Mouse (Mus musculus) urinary bladder, adult 18-20 months (tissue): Measurements from ENCODE around the gene Tuft1.
"Not testable (repeated sequence)": the region's sequence is repeated elsewhere in the genome, so short reads cannot be mapped to it uniquely, and the experiment has no call there.

ENCODE experiments used
- DNase-seq, 2 experiments: peaks; one replicate each; pipeline ENCODE4 v3.0.0; 2022; ENCODE audit warnings: low spot score in 2 of 2, mixed read lengths in 2 of 2

Gene Tuft1

DNA sequence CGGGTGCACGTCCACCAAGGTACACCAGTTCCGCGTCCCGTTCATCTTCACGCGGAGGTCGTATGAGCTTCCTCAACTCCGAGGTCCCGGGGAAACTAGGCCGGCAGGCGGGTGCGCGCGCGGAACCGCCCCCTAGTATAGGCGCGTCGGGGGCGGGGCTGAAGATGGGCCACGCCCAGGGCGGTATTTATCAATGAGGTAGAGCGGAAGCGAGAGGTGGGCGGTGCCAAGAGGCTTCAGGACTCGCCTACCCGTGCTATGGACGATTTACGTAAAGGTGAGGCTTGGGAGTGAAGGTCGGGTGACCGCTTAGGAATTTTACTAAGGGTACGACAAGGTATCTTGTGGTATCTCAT lies at the start of gene Tuft1:
Tuft1 (minus strand) TSS at position 133 of the 356 bp plus-strand sequence.
- peak; percentile 67 to 79 for DNase-seq

DNA sequence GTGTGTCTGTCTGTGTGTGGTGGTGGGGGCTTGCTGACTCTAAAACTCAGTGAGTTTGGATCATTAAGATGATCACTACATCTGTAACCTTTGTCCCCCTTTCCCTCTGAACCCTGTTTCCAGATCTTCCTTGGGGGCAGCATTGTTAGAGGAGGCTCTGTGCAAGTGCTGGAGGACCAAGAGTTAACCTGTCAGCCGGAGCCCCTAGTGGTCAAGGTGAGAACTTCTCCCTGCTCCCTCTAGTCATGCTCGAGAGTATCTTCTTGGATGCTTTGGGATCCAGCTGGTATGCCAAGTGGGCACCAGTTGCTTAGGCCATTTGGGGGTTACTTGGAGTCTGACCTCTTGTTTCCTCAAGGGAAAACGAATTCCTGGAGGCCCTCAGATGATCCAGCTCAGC lies 44.7 kb upstream of the Tuft1 start:
- DNase-seq = not testable (repeated sequence)

DNA sequence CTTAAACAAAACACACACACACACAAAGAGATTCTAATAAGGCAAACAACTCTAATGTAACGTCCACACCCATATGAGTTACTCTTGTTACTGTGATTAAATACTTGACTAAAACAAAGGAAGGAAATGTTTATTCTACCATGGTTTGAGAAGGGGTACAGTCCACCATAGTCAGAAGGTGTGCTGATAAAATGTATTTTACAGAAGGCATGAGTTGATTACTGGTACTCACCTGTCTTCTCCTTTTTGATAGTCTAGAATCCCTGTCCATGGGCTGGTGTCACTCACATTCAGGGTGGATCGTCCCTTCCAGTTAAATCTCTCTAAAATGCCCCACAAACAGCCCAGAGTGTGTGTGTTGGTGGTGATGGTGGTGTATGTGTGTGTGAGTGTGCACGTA lies 44.2 kb upstream of the Tuft1 start:
- DNase-seq = no peak

DNA sequence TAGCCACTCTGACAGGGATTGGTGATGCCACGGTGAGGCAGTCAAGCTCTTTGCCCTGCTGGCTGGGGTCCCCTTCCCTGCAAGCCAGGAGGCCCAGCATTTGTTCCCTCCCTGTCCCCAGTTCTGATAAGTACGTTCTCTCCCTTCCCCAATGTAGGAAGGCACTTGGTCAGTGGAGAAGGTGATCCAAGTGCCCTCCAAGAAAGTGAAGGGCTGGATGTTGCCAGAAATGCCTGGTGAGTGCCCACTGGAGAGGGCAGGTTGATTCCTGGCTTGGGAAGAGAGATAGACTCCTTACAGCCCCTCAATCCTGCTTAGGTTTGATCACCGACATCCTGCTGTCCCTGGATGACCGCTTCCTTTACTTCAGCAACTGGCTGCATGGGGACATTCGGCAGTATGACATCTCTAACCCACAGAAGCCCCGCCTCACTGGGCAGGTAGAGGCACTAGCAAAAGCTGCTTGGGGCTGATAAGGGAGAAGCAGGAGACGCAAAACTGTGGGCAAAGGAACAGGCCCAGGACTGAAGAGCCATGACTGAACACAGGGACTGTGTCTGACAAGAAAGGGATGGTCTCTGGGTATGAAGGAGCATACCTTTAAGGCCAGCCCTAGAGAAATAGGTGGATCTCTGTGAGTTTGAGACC lies 43.6 kb upstream of the Tuft1 start:
- DNase-seq = not testable (repeated sequence)

DNA sequence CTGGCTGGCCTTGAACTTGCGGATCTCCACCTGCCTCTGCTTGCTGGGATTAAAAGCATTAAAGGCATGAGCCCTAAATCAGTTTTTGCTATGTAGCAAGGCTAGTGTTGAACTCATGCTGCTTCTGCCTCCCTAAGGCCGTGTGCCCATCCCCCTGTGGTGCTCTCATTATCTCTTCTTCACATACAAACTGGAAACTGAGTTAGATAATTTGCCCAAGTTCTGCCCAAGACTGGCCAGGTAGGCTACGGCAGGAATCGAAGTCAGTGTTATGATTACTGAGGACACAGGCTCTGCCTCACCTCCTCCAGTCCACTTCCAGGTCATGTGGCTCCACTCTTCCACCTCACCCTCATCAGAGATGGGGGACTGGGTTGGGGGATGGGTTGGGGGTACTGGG lies 37.6 kb upstream of the Tuft1 start:
- DNase-seq = not testable (repeated sequence)

DNA sequence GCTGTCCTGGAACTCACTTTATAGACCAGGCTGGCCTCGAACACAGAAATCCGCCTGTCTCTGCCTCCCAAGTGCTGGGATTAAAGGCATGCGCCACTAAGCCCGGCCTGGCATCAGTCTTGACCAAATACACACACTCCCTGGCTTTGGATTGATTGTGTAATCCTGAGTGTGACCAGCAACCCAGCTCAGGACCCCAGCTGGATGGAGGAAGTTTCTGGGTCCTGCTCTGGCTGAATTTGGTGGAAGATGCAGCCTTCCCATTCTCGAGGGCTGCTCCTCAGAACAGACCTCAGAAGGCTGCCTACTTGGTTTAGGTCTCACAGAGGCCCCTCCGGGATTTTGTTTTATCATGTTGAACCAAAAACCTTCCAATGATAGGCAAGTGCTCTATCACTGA lies 36.9 kb upstream of the Tuft1 start:
- not testable (repeated sequence) for DNase-seq

DNA sequence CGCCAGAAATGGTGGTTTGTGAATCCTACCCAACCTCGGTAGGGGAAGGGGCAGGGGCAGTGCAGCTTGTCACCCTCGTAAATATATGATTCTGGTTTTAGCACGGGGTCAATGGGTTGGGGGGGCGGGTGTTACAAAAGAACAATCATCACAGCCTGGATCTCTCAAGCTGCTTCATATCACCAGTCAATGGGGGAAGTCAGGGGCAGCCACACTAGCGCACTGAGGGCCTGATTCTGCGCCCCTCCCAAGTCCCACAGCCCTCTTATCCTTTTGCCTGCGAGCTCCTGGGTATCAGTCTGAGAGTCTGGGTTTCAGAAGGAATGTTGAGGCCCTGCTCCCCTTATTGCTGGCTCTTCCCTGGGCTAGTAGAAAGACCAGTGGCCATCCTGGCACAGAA lies 35.2 kb upstream of the Tuft1 start:
- not testable (repeated sequence) for DNase-seq

DNA sequence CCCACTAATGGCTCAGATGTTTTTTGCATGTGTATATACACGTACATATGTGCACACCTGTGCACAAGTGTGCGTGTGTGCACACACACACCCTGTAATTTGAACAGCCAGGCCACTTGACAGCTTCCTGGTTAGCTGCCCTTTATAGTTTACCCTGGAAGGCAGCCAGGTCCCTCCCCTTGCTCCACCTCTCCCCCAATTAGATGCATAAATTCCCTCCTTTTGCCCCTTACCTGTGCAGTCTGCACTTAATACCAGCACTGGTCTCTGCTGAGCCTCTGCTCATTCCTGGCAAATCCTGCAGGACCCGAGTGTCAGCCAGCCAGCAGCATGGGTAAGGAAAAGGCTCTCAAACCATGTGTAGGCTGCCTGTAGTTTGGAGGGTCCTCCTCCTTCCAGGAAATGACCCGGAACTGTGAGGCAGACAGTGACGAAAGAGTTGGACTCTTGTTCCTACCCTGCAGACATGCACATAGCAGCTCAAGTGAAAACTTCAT lies 34.7 kb upstream of the Tuft1 start, which contains the start of gene Selenbp2:
Selenbp2 (plus strand) TSS at position 228 of the 497 bp plus-strand sequence.
- peak in 1 of 2 experiments; percentile 31 for DNase-seq

DNA sequence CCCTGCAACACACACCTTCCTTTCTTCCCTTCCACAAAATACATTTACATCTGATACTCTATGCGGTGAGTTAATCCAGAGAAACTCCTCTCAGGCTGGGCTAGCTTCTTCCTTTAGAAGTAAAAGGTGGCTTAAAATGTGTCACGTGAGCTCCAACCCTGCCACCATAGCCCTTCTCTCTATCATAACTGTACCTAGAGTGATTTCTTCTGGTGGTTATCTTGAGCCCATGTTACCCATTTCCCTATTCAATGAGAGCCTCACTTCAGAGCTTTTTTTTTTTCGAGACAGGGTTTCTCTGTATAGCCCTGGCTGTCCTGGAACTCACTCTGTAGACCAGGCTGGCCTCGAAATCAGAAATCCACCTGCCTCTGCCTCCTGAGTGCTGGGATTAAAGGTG lies 33.0 kb upstream of the Tuft1 start:
- DNase-seq = not testable (repeated sequence)

DNA sequence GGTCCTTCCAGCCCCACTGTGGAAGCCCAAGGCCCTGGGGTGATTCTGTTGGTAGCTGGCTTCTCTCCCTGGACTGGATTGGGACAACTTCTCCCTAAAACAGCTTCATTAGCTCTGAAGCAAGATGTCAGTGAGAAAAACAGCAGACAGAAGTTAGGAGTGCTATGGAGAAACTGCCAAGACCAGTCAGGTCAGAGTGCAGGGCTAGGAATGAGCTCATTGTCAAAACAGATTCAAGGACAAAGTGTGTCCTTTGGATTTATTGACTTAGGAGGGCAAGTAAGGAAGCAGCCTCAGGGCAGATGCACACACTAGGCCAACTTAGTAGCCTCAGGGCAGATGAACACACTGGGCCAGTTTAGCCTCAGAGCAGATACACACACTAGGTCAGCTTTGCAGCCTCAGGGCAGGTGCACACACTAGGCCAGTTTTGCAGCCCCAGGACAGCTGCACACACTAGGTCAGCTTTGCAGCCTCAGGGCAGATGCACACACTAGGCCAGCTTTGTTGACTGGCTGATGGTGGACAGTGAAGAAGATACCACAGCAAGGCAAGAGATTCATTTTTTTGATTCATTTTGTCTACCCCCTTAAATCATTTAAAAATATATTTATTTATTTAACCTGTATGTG lies 32.1 kb upstream of the Tuft1 start:
- no peak for DNase-seq

DNA sequence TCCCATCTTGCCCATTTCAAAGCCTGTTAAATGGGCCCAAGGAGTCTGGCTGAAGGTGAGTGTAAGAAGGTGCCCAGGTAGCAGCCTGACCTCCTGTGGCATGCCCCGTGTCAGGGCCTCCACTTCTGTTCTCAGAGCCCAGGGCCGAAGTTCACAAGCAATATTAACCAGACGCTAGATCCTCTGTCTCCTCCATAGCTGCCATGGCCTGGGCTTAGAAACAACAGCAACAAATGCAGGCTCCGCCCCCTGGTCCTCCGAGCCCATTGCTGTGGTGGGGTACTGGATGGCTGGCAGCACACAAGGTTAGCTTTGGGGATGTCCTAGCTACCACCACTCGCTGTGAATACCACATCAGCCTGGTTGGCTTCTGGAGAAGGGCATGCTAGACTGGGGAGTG lies 31.5 kb upstream of the Tuft1 start:
- DNase-seq = not testable (repeated sequence)

DNA sequence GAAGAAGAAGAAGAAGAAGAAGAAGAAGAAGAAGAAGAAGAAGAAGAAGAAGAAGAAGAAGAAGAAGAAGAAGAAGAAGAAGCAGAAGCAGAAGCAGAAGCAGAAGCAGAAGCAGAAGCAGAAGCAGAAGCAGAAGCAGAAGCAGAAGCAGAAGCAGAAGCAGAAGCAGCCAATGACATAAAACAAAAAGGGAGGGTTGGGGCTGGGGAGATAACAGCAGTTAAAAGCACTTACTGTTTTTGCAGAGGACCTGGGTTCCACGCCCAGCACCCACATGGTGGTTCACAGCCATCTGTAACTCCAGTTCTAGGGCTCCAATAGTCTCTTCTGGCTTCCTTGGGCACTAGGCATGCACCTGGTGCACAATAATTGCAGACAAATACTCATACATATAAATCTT lies 30.5 kb upstream of the Tuft1 start:
- DNase-seq = not testable (repeated sequence)

DNA sequence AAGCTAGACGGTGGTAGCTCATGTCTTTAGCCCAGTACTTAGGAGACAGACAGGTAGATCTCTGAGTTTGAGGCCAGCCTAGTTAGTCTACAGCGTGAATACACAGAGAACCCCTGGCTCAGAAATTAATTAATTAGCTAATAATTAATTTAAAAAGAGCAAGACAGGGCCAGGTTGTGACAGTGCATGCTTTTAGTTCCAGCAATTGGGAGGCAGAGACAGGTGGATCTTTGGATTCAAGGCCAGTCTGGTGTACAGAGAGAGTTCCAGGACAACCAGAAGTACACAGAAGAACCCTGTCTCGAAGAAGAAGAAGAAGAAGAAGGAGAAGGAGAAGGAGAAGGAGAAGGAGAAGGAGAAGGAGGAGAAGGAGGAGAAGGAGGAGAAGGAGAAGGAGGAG lies 30.0 kb upstream of the Tuft1 start:
- DNase-seq = not testable (repeated sequence)

DNA sequence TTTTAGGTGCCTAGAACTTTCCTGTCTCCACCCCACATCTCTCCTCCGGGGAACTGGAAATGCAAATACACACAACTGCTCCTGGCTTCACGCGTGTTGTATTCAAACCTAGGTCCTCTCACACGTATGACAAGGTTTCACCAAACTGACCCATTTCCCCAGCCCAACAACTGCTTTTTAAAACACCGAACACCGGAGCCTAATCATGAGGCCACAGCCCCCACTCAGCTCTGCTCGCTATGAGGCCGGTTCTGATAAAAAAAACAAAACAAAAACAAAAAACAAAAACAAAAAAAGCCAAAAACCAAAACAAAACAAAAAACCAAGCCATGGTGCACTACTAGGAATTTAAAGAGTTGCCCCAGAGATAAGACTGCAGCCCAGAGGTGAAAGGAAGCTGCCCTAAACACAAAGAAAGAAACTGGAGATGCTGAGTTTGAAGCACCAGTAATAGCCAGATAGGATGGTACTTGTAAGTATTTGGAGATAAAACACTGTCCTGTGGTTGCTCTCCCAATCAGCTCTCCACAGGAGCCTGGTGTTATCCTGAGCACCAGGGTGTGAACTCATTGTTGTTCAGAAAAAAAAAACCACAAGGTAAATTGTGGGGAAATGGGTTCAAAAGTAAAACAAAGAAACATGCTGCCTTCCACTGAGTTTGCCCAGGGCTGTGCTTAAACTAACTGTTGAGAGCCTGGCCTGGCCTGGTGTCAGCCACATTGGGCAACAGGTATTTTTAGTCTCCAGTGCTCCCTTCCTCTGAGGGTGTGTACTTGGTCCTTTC lies 27.5 kb upstream of the Tuft1 start:
- not testable (repeated sequence) for DNase-seq

DNA sequence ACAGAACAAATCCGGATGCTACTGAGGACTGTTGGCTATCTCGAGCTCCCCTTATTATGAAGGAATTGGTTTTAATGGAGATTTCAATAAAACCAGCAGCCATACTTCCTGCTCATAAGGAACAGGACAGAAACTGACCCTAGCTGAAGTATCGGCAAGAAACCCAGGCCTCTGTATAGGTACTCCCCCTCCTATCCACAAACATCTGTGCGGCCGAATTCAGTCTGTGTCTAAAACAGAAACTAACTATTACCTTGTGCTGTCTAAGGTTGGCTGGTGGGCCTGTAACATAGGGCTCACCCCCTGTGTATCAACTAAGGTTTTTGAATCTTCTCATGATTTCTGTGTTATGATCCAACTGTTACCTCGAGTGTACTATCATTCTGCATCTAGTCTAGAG lies 25.0 kb upstream of the Tuft1 start:
- DNase-seq = no peak

DNA sequence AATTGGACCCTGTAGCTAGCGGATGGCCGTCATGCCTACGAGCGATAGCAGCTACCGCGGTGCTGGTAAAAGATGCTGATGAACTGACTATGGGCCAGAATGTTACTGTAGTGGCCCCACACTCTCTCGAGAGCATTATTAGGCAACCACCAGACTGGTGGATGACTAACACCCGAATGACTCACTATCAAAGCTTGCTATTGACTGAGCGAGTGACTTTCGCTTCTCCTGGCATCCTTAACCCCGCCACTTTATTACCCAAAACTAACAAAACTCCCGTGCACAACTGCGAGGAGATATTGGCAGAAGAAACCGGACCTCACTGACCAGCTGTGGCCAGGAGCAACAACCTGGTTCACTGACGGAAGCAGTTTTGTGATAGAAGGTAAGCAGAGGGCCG lies 22.1 kb upstream of the Tuft1 start:
- peak in 1 of 2 experiments; percentile 56 for DNase-seq

DNA sequence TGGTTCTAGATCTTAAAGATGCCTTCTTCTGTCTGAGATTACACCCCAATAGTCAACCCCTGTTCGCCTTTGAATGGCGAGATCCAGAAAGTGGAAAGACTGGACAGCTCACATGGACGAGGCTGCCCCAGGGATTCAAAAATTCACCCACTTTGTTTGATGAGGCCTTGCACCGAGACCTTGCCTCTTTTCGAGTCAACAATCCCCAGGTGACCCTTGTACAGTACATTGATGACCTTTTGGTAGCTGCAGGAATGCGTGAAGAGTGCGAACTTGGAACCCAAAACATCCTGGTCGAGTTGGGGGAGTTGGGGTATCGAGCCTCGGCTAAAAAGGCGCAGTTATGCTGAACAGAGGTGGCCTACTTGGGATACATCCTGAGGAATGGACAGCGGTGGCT lies 21.4 kb upstream of the Tuft1 start:
- not testable (repeated sequence) for DNase-seq

DNA sequence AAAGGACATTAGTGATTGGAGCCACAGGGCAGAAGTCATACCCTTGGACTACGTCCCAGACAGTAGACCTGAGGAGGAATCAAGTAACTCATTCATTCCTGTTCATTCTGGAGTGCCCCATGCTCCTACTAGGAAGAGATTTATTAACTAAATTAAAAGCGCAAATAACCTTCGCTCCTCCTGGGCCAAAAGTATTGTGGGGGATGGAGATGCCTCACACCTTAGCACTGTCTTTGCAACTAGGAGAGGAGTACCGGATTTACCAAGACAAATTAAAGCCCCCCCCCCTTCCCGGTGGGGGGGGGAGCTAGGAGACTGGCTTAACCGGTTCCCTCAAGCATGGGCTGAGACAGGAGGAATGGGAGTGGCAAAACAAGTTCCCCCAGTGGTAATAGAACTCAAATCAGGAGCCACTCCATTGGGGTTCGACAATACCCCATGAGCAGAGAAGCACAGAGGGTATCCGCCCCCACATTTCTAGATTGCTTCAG lies 20.7 kb upstream of the Tuft1 start:
- peak in 1 of 2 experiments; percentile 50 for DNase-seq

DNA sequence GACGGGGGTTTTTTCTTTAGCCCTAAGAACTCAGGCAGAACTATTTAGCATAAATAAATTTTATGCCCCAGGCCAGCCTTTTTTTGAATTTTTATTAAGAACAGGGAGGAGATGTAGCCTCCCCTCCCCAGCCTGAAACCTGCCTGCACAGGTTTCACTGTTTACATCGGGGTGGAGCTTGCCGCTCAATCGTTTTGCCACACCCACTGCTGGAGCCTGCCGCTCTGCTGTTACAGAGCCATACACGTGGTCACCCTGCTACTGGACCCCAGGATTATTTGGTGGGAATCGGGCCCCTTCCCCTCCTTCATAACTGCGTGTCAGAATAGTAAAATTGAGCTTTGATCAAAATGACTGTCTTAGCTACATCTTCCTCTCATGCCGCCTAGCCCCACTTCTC lies 16.4 kb upstream of the Tuft1 start:
- peak in 1 of 2 experiments; percentile 29 for DNase-seq

DNA sequence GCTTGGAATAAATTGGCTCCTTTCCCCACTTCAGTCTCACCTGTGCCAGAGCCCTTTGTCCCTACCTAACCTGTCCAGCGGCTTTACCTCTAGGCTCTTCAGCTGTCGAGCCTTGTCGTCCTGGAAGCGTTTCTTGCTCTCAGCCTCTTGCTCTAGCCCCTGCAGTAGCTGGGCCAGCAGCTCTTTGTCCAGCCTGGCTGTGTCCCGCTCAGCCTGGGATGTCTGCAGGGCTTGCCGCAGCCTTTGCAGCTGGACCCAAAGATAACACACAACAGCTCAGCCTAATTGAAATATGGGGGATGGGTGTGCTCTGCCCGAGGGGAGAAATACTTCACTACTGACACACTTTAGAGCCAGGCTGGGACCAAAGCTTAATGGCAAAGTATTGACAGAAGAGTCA lies 7.2 kb upstream of the Tuft1 start:
- DNase-seq = not testable (repeated sequence)

DNA sequence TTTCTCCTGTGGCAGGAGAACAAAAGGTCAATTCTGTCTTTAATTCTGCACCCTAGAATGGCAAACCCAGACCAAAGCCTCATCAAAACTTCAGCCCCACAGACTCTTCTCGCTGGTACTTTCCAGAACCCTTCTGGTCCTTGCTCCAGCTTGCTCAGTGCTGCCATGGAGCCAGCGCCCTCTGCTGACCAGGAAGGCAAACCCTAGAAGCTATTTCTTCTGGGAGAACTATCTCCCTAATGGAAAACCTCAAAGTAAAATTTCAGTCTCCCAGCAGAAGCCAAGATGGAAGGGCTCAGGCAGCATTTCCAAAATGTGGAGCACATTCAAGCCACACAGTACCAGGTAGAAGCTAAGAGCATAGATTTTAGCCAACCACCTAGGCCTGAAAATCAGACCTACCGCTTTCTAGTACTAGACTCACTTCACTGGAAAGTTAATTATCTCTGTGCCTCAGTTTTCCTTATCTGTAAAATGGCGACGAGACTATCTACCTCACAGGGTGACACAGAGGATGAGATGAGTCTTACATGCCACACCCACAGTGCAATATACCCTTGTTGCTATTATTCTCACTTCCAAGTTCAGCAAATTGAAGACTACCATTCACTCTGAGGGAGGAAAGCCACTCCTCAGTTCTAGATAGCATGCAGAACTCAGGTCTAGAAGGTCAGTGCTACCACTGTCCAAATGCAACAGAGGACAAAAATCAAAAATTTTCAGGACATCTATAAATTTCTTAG lies 6.6 kb upstream of the Tuft1 start:
- DNase-seq = not testable (repeated sequence)

DNA sequence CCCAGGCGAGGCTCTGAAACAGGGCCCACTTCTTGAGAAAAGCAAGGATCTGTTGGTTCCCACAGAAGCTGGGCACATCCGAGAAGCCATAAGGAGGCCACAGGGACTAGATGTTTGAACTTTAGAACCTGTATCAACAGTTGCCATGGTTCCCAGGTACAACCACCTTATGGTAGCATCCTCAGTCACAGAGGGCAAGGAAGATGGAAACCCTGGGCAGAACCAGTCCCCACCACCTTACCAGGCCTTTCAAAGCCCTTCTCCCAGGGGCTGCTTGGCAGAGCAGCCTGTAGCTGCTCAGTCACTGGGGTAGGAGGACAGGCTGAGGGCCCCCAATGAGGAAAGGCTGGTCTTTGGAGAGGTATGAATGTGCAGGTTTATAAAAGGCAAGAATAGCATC lies 2.2 kb upstream of the Tuft1 start:
- DNase-seq = not testable (repeated sequence)
